In genomic region chr10:5639112-5639511, GRCm38 (mm10) we compare ENCODE assay signal across 9 mouse cellular contexts. TPM values are rescaled to one million over a fixed set of nuclear protein-coding genes. Genes with fewer than 3 reads are reported as not detected.
DNase-seq lines count a peak whose midpoint lies in the region; ATAC-seq lines count a peak whose summit lies in the region.
"Had no signal": no experiment of that assay in that cellular context is flagged by ENCODE, and none has a peak within 500 bp of the region (broad histone marks: within the 10 kb centered on the region; RNA-seq: fewer than 3 reads in every experiment).

Vip (plus strand) TSS chr10:5639218.

- H3K27me3 ChIP-seq in midbrain, embryonic 14.5 days (ENCODE audit: control insufficient read depth, insufficient read depth, low read length): no peaks in the 10 kb centered on the region
- no peaks in the 10 kb centered on the region for H3K27me3 ChIP-seq in midbrain, embryonic 13.5 days
- H3K27me3 ChIP-seq: midbrain, embryonic 12.5 days had no signal

- no peaks in the 10 kb centered on the region for H3K36me3 ChIP-seq in midbrain, embryonic 14.5 days (ENCODE audit: control insufficient read depth, insufficient read depth, low read length)
- no peaks in the 10 kb centered on the region for H3K36me3 ChIP-seq in midbrain, embryonic 13.5 days
- H3K36me3 ChIP-seq: midbrain, embryonic 12.5 days had no signal

- no peak for ATAC-seq in midbrain, embryonic 14.5 days (ENCODE audit: low FRiP score, low TSS enrichment)
- ATAC-seq in midbrain, embryonic 13.5 days: no peak
- ATAC-seq in hematopoietic stem cell, adult 5-6 weeks (replicated peaks in 1 of 2; ENCODE audit: insufficient read depth in 1 of 2, low FRiP score in 2 of 2, low TSS enrichment in 1 of 2, low read depth in 1 of 2, poor library complexity in 2 of 2, severe bottlenecking in 2 of 2): peak; percentile 69 to 75; a peak in 3 of 4 replicates

- no peak within 1 kb of the TSS for H3K4me2 ChIP-seq in midbrain, embryonic 14.5 days (ENCODE audit: low read length)
- H3K4me2 ChIP-seq in midbrain, embryonic 13.5 days (replicated peaks): no peak within 1 kb of the TSS
- H3K4me2 ChIP-seq: midbrain, embryonic 12.5 days had no signal

- DNase-seq in gastrocnemius, postnatal 10 days: peak; percentile 14
- DNase-seq in gastrocnemius, postnatal 36 days: no peak
- peak; percentile 36 for DNase-seq in midbrain, embryonic 14.5 days
- peak; percentile 47 for DNase-seq in lung, postnatal 4 days
- no peak for DNase-seq in MN1 (ENCODE audit: low spot score)
- DNase-seq in cerebellum, postnatal 25 days: no peak

- H3K9me3 ChIP-seq in midbrain, embryonic 14.5 days (ENCODE audit: control insufficient read depth, low read length): no peaks in the 10 kb centered on the region
- no peaks in the 10 kb centered on the region for H3K9me3 ChIP-seq in midbrain, embryonic 13.5 days
- H3K9me3 ChIP-seq: midbrain, embryonic 12.5 days had no signal

- H3K9ac ChIP-seq in midbrain, embryonic 14.5 days (replicated peaks; ENCODE audit: low read length): no peak within 1 kb of the TSS
- no peak within 1 kb of the TSS for H3K9ac ChIP-seq in midbrain, embryonic 13.5 days (replicated peaks)
- H3K9ac ChIP-seq: midbrain, embryonic 12.5 days had no signal

- H3K4me1 ChIP-seq in midbrain, embryonic 14.5 days (ENCODE audit: control insufficient read depth, insufficient read depth, low read length): no peaks in the 10 kb centered on the region
- no peaks in the 10 kb centered on the region for H3K4me1 ChIP-seq in midbrain, embryonic 13.5 days (replicated peaks)
- H3K4me1 ChIP-seq: midbrain, embryonic 12.5 days had no signal

- H3K27ac ChIP-seq in midbrain, embryonic 14.5 days (replicated peaks; ENCODE audit: low read depth, low read length): no peak within 1 kb of the TSS
- no peak within 1 kb of the TSS for H3K27ac ChIP-seq in midbrain, embryonic 13.5 days
- H3K27ac ChIP-seq: midbrain, embryonic 12.5 days had no signal

- intact Hi-C loops in gastrocnemius, postnatal 36 days (cut with DNase I): no loop called here

- H3K4me3 ChIP-seq in midbrain, embryonic 14.5 days (replicated peaks; ENCODE audit: low read depth, low read length): no peak within 1 kb of the TSS
- no peak within 1 kb of the TSS for H3K4me3 ChIP-seq in midbrain, embryonic 13.5 days (replicated peaks)
- H3K4me3 ChIP-seq: midbrain, embryonic 12.5 days had no signal

- 36% methylated on average over 8 of the region's 8 CpGs for WGBS in midbrain, embryonic 14.5 days
- 37% methylated on average over 8 of the region's 8 CpGs for WGBS in midbrain, embryonic 13.5 days

RNA-seq across cellular contexts. Expression of gene Vip, which starts in this region (rescaled TPM):
- total RNA-seq in gastrocnemius, postnatal 10 days (2021): under 1 TPM in 1 of 2 experiments, not detected in 1; 0.14 TPM
- not detected for total RNA-seq in gastrocnemius, postnatal 36 days (2021)
- polyA plus RNA-seq in midbrain, embryonic 14.5 days (2014; fragmentation: Nextera tagmentation; extraction: Ambion mirVana): 0.91 and 1.3 TPM in 2 replicates
- 1.7 TPM in 2 replicates for polyA plus RNA-seq in midbrain, embryonic 13.5 days (2015; fragmentation: Nextera tagmentation; extraction: Ambion mirVana)
- not detected in 2 replicates for total RNA-seq in hematopoietic stem cell, adult 5-6 weeks (2017)

Comparison
In these comparisons a context has a peak if more than half of its experiments do, and no peak if none do; other contexts are left out.
1. Peak in DNase-seq in gastrocnemius, postnatal 10 days; RNA of the gene not detected or under 1 TPM.
2. Peak in ATAC-seq in hematopoietic stem cell, adult 5-6 weeks; RNA of the gene not detected or under 1 TPM.
3. DNase-seq: peak in midbrain, embryonic 14.5 days (single experiment) and lung, postnatal 4 days (2 of 2); none in gastrocnemius, postnatal 36 days (0 of 2), MN1 (single experiment) and cerebellum, postnatal 25 days (0 of 2).